Mouse (Mus musculus) left cerebral cortex, postnatal 14 days (tissue): ENCODE measurements around the gene Rnf24. TPM values are rescaled to one million over a fixed set of nuclear protein-coding genes. Genes with fewer than 3 reads are reported as not detected.

Source experiments
- DNase-seq, 2 experiments: peaks; one replicate each; pipeline ENCODE4 v3.0.0; 2021 to 2022; ENCODE audit warnings: low spot score in 2 of 2, mixed read lengths in 1 of 2
- intact Hi-C: fragments of 180-260 bp; cut with DNase I; formaldehyde crosslinking; loops from one replicate; pipeline ENCODE4 v1.15.1; 2025
- long read RNA-seq, 2 experiments: library from polyadenylated mRNA; stranded (forward); transcript quantifications; one replicate each; pipeline ENCODE4 v2.0.0; 2021
- total RNA-seq, 2 experiments: library from RNA; stranded (reverse); gene quantifications; 2 replicates each; pipeline ENCODE4 v1.2.3; 2021

Gene Rnf24
- total RNA-seq, result 10 to 100 TPM; 30.3 to 32.3 TPM
- long read RNA-seq, experiment 1, full-length matches to known transcripts, result 10 of 16 reads
- long read RNA-seq, experiment 1, partial matches to known transcripts, result 0 of 16 reads
- long read RNA-seq, experiment 1, other reads (novel, unspliced or antisense), result 6 of 16 reads
- long read RNA-seq, experiment 2, full-length matches to known transcripts, result 9 of 13 reads
- long read RNA-seq, experiment 2, partial matches to known transcripts, result 0 of 13 reads
- long read RNA-seq, experiment 2, other reads (novel, unspliced or antisense), result 4 of 13 reads

DNA sequence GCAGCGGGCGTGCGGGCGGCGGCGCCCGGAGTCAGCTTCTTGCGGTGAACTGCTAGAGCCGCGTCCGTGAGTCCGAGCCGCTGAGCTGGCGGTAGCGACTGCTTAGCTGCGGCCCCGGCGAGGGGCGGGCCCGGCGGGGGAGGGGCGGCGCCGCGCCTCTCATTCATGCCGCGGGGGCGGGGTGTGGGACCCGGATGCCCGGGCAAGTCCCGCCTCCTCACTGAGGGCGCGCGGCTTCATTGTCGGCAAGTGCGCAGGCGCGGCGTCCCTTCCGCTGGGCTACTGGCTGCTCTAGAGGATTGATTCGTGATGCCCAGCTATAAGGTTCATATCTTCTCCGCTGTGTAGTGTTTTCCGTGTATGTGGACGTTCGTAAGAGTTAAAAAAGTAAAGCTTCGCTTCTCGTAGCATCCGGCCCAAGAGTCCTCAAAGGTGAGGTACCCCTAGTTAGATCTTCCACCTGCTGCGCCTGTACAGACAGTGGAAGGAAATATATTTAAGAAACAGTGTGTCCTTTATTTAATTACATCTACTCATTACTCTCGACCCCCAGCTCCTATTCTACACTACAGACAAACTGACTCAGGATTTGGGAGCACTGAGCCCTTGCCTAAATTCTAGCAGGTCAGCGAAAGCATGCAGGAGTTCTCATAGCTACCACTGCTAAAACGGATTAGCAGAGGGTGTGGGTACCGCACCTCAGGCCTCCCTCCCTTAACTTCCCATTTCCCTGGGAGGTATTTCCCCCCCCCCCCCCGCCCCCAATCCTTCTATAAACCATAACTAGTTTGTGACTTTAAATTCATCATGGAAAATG is at the start of gene Rnf24:
TSS of gene Rnf24 (minus strand) at position 146 of the 817 bp plus-strand sequence.
- intact Hi-C loops, result loop anchor here (2.0 to 5.0 kb wide), 2 partner anchors 64 to 90 kb away; partner anchors contain the start of gene Pank2
- peak; percentile 99 for DNase-seq

GRCm38 (mm10) chr2:131401794-131402495 is 49.3 kb upstream of the Rnf24 start:
- intact Hi-C loops, result no loop called here
- no peak for DNase-seq

- DNase-seq, result no peak
- intact Hi-C loops, result no loop called here
Measured at GRCm38 (mm10) chr2:131400846-131401245, 48.2 kb upstream of the Rnf24 start.

DNA sequence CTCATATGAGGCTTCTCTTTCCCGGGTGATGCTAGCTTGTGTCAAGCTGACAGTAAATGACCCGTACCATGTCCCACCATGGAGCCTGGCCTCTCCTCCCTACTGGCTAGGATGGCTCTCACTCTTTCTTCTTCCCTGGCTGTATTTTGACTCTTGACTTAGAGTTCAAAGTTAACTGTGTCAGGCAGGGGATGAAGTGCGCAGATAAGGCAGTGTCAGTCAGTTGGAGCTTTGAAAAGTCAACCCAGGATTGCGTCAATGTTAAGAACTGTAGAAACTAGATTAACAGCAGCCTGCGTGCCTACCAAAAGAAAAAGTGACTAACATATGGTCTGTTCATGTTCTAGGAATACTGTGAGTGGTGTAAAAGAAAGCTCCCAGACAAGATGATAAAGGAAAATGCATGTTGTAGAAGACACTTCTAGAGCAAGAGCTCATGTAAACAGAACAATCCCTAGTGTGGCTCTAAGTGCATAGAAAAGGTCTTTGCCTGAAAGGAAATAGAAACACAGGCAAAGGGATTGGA is 44.7 kb upstream of the Rnf24 start:
- intact Hi-C loops, result no loop called here
- DNase-seq, result peak in 1 of 2 experiments; percentile 36

DNA sequence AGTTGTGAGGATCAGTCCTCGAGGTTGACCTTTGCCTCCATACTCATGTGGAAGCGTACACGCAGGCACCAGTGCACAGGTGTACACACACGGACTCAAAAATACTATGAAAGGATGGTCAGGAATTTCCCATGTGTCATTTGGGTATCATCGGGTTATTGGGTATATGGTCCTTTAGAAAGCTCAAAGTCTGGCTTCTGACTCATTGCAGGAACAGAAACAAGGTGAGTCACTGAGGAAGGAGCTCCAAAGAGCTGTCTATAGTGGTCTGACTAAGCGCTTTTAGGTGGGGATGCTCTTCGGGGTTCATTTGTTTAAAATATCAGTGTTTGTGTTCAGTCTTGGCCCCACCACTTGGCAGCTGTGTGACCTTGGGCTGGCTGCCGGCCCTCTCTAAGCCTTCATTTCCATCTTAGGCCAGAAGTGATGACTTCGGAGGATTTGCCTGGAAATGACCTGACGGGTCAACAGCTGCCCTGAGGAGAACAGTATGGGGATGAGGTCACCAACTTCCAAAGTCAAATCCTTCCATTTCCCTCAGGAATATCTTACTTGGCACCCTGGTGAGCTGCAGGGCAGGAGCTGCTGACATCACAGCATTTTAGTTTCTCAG is 33.8 kb upstream of the Rnf24 start:
- DNase-seq, result no peak
- intact Hi-C loops, result no loop called here

GRCm38 (mm10) chr2:131385176-131385575 is 32.5 kb upstream of the Rnf24 start:
- DNase-seq, result peak in 1 of 2 experiments; percentile 26
- intact Hi-C loops, result no loop called here

DNA sequence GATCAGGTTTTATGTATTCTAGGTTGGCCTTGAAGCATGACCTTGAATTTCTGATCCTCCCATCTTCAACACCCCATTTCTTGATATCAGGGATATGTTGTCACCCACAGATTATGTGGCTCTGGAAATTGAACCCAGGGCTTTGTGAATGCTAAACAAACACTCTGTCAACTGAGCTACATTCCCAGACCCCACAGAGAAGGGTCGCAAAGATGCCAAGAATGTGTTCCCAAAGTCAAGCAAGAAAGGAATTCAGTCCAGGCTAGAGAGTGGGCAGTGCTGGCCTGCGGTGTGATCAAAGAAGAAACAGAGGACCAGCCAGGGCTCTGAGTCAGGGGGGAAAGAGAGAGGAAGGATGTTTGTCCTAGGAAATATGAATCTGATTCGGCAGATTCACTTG is 26.8 kb upstream of the Rnf24 start:
- intact Hi-C loops, result no loop called here
- DNase-seq, result no peak

- no peak for DNase-seq
- intact Hi-C loops, result no loop called here
Measured at GRCm38 (mm10) chr2:131378872-131379271, 26.2 kb upstream of the Rnf24 start.

GRCm38 (mm10) chr2:131377055-131377454 is 24.4 kb upstream of the Rnf24 start:
- DNase-seq, result peak; percentile 55 to 60
- intact Hi-C loops, result no loop called here

DNA sequence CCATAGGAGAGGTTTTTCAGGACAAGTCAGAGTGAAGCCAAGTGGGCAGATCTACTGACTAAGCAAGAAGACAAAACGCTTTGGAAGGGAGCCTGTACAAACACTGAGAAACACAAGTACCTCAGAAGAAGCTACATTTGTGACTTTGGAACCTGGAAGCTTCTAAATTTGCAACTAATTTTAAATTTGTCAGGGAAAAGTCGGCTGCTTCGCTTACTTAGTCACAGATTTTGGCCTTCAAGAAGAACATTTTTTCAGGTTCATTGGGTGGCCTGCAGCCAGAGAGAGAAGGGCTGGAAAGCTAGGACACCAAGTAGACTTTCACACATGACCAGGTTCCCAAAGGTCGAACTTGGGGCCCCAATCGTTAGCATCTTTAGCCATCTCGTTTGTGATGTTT is 21.0 kb upstream of the Rnf24 start:
- intact Hi-C loops, result no loop called here

DNA sequence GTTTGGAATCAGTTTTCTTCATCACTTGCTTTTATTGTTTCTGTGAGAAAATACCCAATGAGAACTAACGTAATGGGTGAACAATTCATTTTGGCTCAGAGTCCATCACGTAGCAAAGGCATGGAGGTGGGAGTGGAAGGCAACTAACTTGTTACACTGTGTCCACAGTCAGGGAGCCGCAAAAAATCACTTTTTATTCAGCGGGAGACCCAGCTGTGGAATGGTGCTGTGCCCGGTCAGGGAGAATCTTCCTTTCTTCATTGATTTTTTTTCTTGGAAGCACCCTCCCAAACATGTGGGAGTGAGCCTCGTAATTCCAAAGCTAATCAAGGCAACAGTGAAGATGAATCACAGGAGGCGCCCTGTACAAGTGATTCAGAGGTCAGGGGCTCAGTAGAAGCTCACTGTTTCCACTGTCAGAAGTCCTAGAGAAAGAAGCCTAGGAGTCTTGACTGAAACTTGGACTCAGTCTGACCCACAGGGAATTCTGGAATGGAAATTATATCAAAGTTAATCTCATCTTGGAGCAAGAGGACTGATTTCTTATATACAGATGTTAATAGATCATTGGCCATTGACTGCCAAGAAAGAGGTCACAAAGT is 19.7 kb upstream of the Rnf24 start:
- DNase-seq, result no peak
- intact Hi-C loops, result no loop called here

More for the DNA sequence above, 21.0 kb upstream of the Rnf24 start:
- no peak for DNase-seq

GRCm38 (mm10) chr2:131371811-131372210 is 19.1 kb upstream of the Rnf24 start:
- intact Hi-C loops, result no loop called here
- DNase-seq, result no peak

GRCm38 (mm10) chr2:131370828-131371227 is 18.1 kb upstream of the Rnf24 start:
- no peak for DNase-seq
- intact Hi-C loops, result no loop called here

GRCm38 (mm10) chr2:131364689-131365088 is 12.0 kb upstream of the Rnf24 start:
- no peak for DNase-seq
- intact Hi-C loops, result no loop called here

GRCm38 (mm10) chr2:131358481-131358880 is 5.8 kb upstream of the Rnf24 start:
- intact Hi-C loops, result no loop called here
- no peak for DNase-seq

DNA sequence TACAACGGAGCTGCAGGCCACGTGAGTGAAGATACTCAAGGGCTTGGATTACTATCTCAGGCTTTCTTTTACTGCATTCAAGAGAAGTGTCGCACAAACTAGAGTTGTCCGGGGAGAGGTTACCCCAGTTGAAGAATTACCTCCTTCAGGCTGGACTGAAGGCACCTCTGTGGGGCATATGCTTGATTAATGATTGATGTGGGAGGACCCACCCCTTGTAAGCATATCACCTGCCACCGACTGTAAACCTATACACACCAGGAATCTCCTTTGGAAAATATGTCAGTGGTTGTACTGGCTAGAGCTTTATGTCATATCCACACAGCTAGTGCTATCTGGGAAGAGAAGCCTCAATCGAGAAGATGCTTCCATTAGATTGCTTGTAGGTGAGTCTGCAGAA is 1.4 kb upstream of the Rnf24 start:
- intact Hi-C loops, result loop anchor here (5.0 kb wide), 1 partner anchor 63 kb away; no protein-coding TSS in a partner anchor
- no peak for DNase-seq

DNA sequence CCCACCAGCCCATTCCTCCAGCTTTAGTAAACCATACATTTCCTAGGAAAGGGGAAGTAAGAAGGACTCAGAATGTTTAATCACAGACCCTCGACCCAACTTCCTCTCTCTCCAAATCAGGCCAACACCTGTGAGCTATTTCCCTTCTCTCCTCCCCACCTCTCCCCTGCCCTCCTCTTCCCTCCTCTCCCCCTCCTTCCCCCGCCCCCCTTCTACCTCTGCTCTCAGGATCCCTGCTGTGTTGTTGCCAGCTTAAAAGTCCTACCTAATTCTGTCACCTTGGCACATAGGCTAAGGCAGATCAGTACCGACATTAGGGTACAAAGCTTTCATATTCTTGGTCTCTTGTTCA is 848 bp upstream of the Rnf24 start:
- intact Hi-C loops, result loop anchor here (2.0 to 5.0 kb wide), 2 partner anchors 64 to 91 kb away; partner anchors contain the start of gene Pank2
- no peak for DNase-seq

DNA sequence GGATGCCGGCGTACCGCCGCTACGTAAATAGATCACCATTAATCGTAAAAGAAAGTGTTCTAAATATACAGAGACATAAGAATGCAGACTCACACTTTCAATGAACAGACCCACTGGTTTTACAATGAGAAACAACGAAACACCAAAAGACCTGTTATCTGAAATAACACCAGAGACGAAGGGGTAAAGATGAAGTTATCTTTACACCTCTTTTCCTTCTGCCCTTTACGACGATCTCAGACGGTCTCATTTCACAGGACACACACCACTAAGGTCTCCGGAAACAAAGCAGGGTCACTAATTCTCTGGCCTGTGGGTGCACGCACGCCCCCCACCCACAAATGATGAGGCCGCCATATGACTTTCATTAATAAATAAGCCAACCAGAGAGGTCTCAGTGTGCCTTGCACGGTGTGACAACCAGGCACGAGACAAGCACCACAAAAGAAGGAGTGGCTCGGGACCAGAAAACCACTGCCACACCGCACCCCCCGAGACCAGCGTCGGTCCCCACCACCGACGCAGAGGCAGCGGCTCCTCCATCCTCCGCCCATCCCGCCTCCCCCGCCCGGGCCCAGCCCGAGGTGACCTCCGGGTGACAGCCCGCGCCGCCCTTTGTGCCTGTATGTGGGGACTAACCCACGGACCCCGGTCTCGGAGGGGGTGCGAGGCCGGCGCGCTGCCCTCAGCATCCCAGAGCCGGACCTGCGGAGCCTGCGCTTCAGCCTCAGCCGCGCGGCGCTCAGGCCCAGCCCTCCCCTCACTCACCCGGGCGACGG is 535 bp downstream of the Rnf24 start:
- intact Hi-C loops, result loop anchor here (2.0 to 5.0 kb wide), 2 partner anchors 65 to 89 kb away; partner anchors contain the start of gene Pank2
- peak in 1 of 2 experiments; percentile 5 for DNase-seq
